Mouse (Mus musculus) liver, embryonic 11.5 days (tissue): Measurements from ENCODE around the gene Guca2b. TPM values are rescaled to one million over a fixed set of nuclear protein-coding genes. Genes with fewer than 3 reads are reported as not detected.

ENCODE experiments used
- ATAC-seq: fragments of 200-750 bp; cut with Nextera tagmentation; replicated peaks from 2 replicates; pipeline ENCODE4 v1.8.0; 2017; ENCODE audit warnings: moderate number of reproducible peaks, mild to moderate bottlenecking, moderate TSS enrichment, moderate library complexity; ENCODE audit not compliant: low FRiP score
- DNase-seq: peaks from one replicate; pipeline ENCODE4 v3.0.0-alpha.2; 2017; ENCODE audit warnings: low spot score
- H3K27ac ChIP-seq: fragments of 300-500 bp; sonication (generic); 2 replicates; pipeline ENCODE4 v1.5.1; 2014; ENCODE audit warnings: mild to moderate bottlenecking, low read depth, low read length, control low read depth
- H3K27me3 ChIP-seq: fragments of 300-500 bp; sonication (generic); replicated peaks from 2 replicates; pipeline ENCODE4 v1.6.1; 2014; ENCODE audit warnings: low read length, mixed read lengths; ENCODE audit not compliant: control insufficient read depth, insufficient read depth
- H3K36me3 ChIP-seq: fragments of 300-500 bp; sonication (generic); 2 replicates; pipeline ENCODE4 v1.6.1; 2014; ENCODE audit warnings: mild to moderate bottlenecking, low read length, moderate library complexity, mixed read lengths; ENCODE audit not compliant: control insufficient read depth, insufficient read depth
- H3K4me1 ChIP-seq: fragments of 300-500 bp; sonication (generic); replicated peaks from 2 replicates; pipeline ENCODE4 v1.6.1; 2014; ENCODE audit warnings: low read length, mixed read lengths; ENCODE audit not compliant: control insufficient read depth, insufficient read depth
- H3K4me2 ChIP-seq: fragments of 300-500 bp; sonication (generic); 2 replicates; pipeline ENCODE4 v1.6.1; 2014; ENCODE audit warnings: mild to moderate bottlenecking, control low read depth, moderate library complexity
- H3K4me3 ChIP-seq: fragments of 300-500 bp; sonication (generic); 2 replicates; pipeline ENCODE4 v1.5.1; 2014; ENCODE audit warnings: low read depth, low read length, control low read depth
- H3K9ac ChIP-seq: fragments of 300-500 bp; sonication (generic); 2 replicates; pipeline ENCODE4 v1.6.1; 2014; ENCODE audit warnings: low read depth, low read length, control low read depth
- H3K9me3 ChIP-seq: fragments of 300-500 bp; sonication (generic); 2 replicates; pipeline ENCODE4 v1.6.1; 2016; ENCODE audit warnings: low read length, inconsistent platforms, mixed read lengths; ENCODE audit not compliant: control insufficient read depth
- WGBS: fragments of 180-500 bp; shearing (Covaris S2); extraction: QIAGEN DNeasy Blood & Tissue Kit; methylation state at CpG from one replicate; pipeline ENCODE4 v1.1.7; 2014; 5-methylcytosine and 5-hydroxymethylcytosine counted together
- polyA plus RNA-seq: library from polyadenylated mRNA; unstranded; fragments of >200 nt; fragmentation: Nextera tagmentation; extraction: Ambion mirVana; gene quantifications from 2 replicates; pipeline ENCODE4 v1.2.1, GENCODE M21; 2014

Gene Guca2b
- 0.40 TPM in 1 of 2 replicates, not detected in the other for polyA plus RNA-seq

- H3K36me3 ChIP-seq: no peaks in the 10 kb centered on the region
- no peak within 1 kb of the TSS for H3K9ac ChIP-seq
- no peak for ATAC-seq
- no peaks in the 10 kb centered on the region for H3K4me1 ChIP-seq
- DNase-seq: no peak
- no peak within 1 kb of the TSS for H3K27ac ChIP-seq
- H3K27me3 ChIP-seq: no peaks in the 10 kb centered on the region
- 83% methylated on average over 4 of the region's 4 CpGs for whole genome bisulfite sequencing
- no peak within 1 kb of the TSS for H3K4me2 ChIP-seq
- no peaks in the 10 kb centered on the region for H3K9me3 ChIP-seq
- no peak within 1 kb of the TSS for H3K4me3 ChIP-seq
Observed at GRCm38 (mm10) chr4:119658731-119659130, at the start of gene Guca2b. TSS of gene Guca2b (minus strand) at chr4:119658954.

GRCm38 (mm10) chr4:119707751-119708150 lies 49.0 kb upstream of the Guca2b start:
- no peak overlapping the region for H3K9ac ChIP-seq

GRCm38 (mm10) chr4:119707326-119707725 lies 48.6 kb upstream of the Guca2b start:
- WGBS: 64% methylated on average over 5 of the region's 5 CpGs
- no peak overlapping the region for H3K4me2 ChIP-seq
- H3K36me3 ChIP-seq: no peaks in the 10 kb centered on the region
- H3K9me3 ChIP-seq: no peaks in the 10 kb centered on the region
- ATAC-seq (no peak), DNase-seq (no peak)
- no peaks in the 10 kb centered on the region for H3K27me3 ChIP-seq
- no peaks in the 10 kb centered on the region for H3K4me1 ChIP-seq
- no peak overlapping the region for H3K9ac ChIP-seq
- no peak overlapping the region for H3K27ac ChIP-seq
- H3K4me3 ChIP-seq: no peak overlapping the region

More at GRCm38 (mm10) chr4:119707751-119708150, 49.0 kb upstream of the Guca2b start:
- WGBS: 42% methylated on average over 3 of the region's 3 CpGs
- Histone ChIP-seq H3K27ac (no peak overlapping the region), H3K4me1 (no peaks in the 10 kb centered on the region), H3K27me3 (no peaks in the 10 kb centered on the region), H3K9me3 (no peaks in the 10 kb centered on the region), H3K4me2 (no peak overlapping the region), H3K4me3 (no peak overlapping the region), H3K36me3 (no peaks in the 10 kb centered on the region)
- DNase-seq (no peak), ATAC-seq (no peak)

- H3K4me1 ChIP-seq: no peaks in the 10 kb centered on the region
- no peak overlapping the region for H3K9ac ChIP-seq
- no peak overlapping the region for H3K4me3 ChIP-seq
- H3K27ac ChIP-seq: no peak overlapping the region
- H3K36me3 ChIP-seq: no peaks in the 10 kb centered on the region
- DNase-seq (no peak), ATAC-seq (no peak)
- H3K4me2 ChIP-seq: no peak overlapping the region
- H3K9me3 ChIP-seq: no peaks in the 10 kb centered on the region
- no peaks in the 10 kb centered on the region for H3K27me3 ChIP-seq
- WGBS: 78% methylated on average over 8 of the region's 8 CpGs
Observed at GRCm38 (mm10) chr4:119703965-119704364, 45.2 kb upstream of the Guca2b start.

- H3K9me3 ChIP-seq: no peaks in the 10 kb centered on the region
- H3K36me3 ChIP-seq: no peaks in the 10 kb centered on the region
- H3K4me1 ChIP-seq: no peaks in the 10 kb centered on the region
- H3K9ac ChIP-seq: no peak overlapping the region
- no peaks in the 10 kb centered on the region for H3K27me3 ChIP-seq
- WGBS: 79% methylated on average over 11 of the region's 11 CpGs
- H3K4me2 ChIP-seq: no peak overlapping the region
- H3K27ac ChIP-seq: no peak overlapping the region
- no peak overlapping the region for H3K4me3 ChIP-seq
- DNase-seq (no peak), ATAC-seq (no peak)
Observed at GRCm38 (mm10) chr4:119701269-119701954, 42.7 kb upstream of the Guca2b start.

- no peak overlapping the region for H3K9ac ChIP-seq
- no peaks in the 10 kb centered on the region for H3K4me1 ChIP-seq
- no peaks in the 10 kb centered on the region for H3K36me3 ChIP-seq
- no peaks in the 10 kb centered on the region for H3K27me3 ChIP-seq
- 54% methylated on average over 2 of the region's 2 CpGs for WGBS
- DNase-seq (no peak), ATAC-seq (no peak)
- H3K9me3 ChIP-seq: no peaks in the 10 kb centered on the region
- no peak overlapping the region for H3K4me2 ChIP-seq
- no peak overlapping the region for H3K4me3 ChIP-seq
- no peak overlapping the region for H3K27ac ChIP-seq
Observed at GRCm38 (mm10) chr4:119698339-119698738, 39.6 kb upstream of the Guca2b start.

- Histone ChIP-seq H3K4me1 (no peaks in the 10 kb centered on the region), H3K36me3 (no peaks in the 10 kb centered on the region), H3K27me3 (no peaks in the 10 kb centered on the region), H3K9ac (no peak overlapping the region), H3K4me3 (no peak overlapping the region), H3K9me3 (no peaks in the 10 kb centered on the region), H3K27ac (no peak overlapping the region), H3K4me2 (no peak overlapping the region)
- DNase-seq (no peak), ATAC-seq (no peak)
- WGBS: 86% methylated on average over 2 of the region's 2 CpGs
Observed at GRCm38 (mm10) chr4:119685746-119686145, 27.0 kb upstream of the Guca2b start.

- Histone ChIP-seq H3K27me3 (no peaks in the 10 kb centered on the region), H3K9me3 (no peaks in the 10 kb centered on the region), H3K27ac (no peak overlapping the region), H3K4me3 (no peak overlapping the region), H3K9ac (no peak overlapping the region), H3K4me2 (no peak overlapping the region), H3K4me1 (no peaks in the 10 kb centered on the region), H3K36me3 (no peaks in the 10 kb centered on the region)
- DNase-seq: no peak
- ATAC-seq: no peak
- WGBS: 44% methylated on average over 5 of the region's 5 CpGs
Observed at GRCm38 (mm10) chr4:119682596-119682995, 23.8 kb upstream of the Guca2b start.

- 26% methylated on average over 5 of the region's 5 CpGs for WGBS
- ATAC-seq (no peak), DNase-seq (no peak)
- H3K27me3 ChIP-seq: no peaks in the 10 kb centered on the region; the same call in 1 of the 2 replicates
- H3K27ac ChIP-seq: no peak overlapping the region
- no peak overlapping the region for H3K4me3 ChIP-seq
- H3K9ac ChIP-seq: no peak overlapping the region
- H3K36me3 ChIP-seq: no peaks in the 10 kb centered on the region
- no peak overlapping the region for H3K4me2 ChIP-seq
- H3K4me1 ChIP-seq: no peaks in the 10 kb centered on the region
- no peaks in the 10 kb centered on the region for H3K9me3 ChIP-seq
Observed at GRCm38 (mm10) chr4:119672685-119673084, 13.9 kb upstream of the Guca2b start.
